Mouse (Mus musculus) retina, adult 2 months (tissue): ENCODE data around the gene Fbxw21.
"Not testable (repeated sequence)": the region's sequence is repeated elsewhere in the genome, so short reads cannot be mapped to it uniquely, and the experiment has no call there.

Experiments used
- DNase-seq: peaks from one replicate; pipeline ENCODE4 v3.0.0-alpha.2; 2012; ENCODE audit warnings: low read depth, low spot score

Gene Fbxw21

DNA sequence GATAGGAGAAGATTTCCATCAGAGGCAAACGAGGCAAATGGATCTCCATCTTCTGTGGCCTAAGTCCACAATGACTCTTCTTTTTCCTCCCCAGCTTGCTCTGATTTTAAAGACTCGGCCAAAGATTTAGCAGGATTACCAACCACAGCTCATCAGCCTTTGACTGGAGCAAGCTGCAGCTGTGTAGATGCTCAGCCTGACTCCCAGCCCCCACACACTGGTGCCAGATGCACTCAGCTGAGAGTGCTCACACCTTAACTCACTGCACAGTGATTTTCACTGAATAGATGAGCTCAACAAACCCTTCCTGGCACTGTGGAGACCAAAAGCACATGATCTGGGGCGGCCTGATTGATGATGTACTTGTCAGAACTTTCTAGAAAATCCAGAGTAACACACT is at the start of gene Fbxw21:
Gene Fbxw21, minus strand, starts transcription at position 101 of the 400 bp plus-strand sequence.
- no peak for DNase-seq

DNA sequence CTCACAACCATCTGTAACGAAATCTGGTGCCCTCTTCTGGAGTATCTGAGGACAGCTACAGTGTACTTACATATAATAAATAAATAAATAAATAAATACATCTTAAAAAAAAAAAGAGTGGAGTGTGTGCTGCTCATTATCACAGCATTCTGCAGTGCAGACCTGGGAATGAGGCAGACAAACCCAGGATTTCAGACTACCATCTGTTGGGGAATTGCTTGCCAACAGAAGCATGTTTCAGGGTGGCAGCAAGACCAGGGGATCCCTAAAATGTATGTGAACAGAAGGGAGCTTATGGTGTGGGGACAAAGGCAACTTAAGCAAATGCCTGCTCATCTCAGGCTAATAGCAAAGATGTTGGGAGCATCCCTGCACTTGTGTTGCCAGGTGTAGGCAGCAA is 39.5 kb upstream of the Fbxw21 start:
- DNase-seq = not testable (repeated sequence)

DNA sequence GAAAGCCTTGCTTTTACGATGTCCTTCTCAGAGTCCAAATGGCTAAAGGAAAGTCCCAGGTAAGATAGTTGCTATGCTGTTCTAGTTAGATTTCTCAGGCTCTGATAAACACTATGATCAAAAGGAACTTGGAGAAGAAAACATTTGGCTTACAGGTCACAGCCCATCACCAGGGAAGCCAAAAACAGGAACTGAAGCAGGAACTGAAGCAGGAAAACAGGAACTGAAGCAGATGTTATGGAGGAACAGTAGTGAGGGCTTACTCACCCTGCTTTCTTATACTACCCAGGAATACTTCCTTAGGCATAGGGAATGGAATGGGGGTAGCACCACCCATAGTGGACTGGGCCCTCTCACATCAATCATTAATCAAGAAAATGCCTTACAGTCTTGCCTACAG is 38.5 kb upstream of the Fbxw21 start:
- DNase-seq = no peak

DNA sequence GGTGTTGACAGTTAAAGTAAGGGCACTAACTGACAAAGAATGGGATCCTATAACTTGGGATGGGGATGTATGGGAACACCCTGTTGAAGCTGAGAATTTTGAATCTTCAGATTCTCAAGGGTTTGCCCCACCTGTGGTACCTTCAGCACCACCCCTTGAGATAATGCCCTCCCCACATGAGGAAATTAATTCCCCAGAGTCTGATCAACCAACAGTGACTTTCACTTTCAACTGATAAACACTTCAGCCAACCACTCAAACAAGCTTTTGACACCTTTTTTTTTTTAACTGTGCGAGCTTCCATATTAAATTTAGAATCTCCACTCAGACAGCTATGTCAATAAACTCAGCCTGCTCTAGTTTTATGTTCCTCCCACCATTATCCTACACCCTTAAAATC is 37.5 kb upstream of the Fbxw21 start:
- no peak for DNase-seq

DNA sequence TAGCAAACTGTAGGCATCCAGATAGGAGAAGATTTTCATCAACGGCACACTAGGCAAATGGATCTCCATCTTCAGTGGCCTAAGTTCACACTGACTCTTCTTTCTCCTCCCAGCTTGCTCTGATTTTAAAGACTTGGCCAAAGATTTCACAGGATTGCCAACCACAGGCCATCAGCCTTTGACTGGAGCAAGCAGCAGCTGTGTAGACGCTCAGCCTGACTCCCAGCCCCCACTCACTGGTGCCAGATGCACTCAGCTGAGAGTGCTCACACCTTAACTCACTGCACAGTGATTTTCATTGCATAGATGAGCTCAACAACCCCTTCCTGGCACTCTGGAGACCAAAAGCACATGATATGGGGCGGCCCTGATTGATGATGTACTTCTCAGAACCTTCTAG is 34.0 kb upstream of the Fbxw21 start, which contains the start of gene Fbxw13:
Gene Fbxw13, minus strand, starts transcription at position 101 of the 400 bp plus-strand sequence.
- not testable (repeated sequence) for DNase-seq

DNA sequence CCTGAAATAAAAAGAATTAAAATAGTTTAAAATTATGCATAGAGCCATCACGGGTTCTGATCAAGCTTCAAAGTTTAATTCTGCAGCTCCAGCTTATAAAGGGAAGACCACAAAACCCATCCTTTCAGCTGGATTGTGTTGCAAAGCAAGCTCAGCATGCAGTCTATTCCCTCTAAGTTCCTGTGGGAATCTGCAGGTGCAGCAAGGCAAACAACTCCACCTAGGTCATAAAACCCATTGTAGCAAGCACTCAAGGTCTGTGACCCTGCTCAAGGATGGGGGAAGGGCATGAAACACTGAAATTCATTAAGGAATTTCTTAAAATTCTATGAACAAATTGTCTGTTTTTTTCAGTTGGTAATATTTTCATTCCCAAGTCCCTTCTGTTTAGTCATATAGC is 15.4 kb upstream of the Fbxw21 start:
- DNase-seq = no peak

DNA sequence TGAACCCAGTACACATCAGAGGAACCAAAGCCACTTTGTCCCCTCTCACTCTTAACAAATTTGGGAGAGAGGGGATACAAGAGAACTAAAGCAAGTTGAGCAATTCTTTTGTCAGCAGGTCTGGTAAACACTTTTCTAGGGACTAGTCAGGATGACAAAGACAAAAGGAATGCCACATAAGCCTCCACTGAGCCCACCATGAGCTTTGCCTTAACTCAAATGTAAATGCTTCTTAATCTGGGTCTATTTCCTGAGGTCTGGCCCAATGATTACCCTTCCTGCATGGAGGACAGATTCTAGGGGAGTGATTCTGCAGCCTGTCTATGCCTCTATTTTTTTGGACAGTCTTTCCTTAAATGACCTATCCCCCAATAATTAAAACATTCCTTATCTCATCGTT is 14.5 kb upstream of the Fbxw21 start:
- no peak for DNase-seq

DNA sequence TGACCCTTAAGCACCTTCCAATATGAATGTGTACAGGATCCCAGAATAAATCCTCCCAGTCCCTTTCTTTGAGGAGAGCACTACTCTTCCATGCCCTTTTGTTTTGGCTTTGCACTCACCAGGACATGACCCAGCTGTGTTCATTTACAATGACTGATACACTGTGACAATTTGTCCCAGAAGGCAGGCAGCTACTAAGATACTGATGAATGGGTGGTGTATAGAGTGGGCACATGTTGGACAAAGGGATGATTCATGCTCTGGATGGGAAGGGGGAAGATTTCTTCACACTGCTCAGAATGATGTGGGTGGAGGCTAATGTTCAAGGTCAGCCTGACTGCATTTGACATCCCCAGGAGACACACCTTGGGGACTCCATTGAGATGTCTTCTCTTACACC is 5.5 kb upstream of the Fbxw21 start:
- no peak for DNase-seq

DNA sequence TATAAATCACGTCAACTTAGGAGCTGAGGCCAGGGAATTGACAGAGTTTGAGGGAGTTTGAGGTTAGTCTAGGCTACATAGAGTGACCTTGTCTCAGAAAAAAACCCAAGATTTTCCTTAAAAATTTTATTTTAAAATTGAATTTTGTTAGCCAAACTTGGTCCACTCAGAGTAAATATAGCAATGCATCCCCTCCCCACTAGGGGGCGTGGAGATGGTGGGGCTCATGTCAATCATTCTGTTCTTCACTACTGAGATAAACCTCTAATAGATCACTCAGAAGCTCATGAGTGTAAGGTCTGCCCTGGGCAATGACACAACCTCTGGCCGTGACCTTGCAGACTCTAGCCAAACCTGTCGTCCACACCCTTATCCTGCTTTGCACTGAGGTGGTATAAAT is 21.4 kb downstream of the Fbxw21 start:
- DNase-seq = not testable (repeated sequence)

DNA sequence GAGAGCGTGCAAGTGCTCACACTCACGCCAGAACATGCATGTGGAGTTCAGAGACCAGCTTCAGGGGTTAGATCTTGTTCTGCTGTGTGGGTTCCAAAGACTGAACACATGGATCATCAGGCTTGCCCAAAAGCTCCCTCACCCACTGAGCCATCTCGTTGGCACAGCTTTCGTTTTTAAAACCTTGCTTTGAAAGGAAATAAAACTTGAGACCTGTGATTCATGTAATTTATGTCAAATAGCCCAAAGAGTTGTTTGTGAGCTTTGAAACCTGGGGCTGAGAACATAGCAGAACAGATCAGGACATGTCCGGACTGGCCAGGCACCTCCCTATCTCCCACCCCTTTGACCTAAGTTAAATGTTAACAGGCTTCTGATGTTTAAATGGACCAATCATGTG is 31.8 kb downstream of the Fbxw21 start:
- no peak for DNase-seq

DNA sequence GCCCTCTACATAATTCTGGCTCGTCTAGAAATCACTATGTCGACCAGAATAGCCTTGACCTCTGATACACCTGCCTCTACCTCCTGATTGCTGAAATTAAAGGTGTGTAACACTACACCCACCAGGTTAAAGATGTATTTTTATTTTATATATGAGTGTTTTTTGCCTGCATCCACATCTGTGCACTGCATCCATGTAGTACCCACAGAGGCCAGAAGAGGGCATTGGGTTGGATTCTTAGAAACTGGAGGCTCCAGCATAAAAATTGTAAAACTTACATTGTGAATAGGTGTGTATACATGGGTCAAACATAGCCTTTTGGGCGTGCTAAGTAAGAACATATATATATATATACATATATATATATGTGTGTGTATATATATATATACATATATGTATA is 33.6 kb downstream of the Fbxw21 start:
- no peak for DNase-seq

DNA sequence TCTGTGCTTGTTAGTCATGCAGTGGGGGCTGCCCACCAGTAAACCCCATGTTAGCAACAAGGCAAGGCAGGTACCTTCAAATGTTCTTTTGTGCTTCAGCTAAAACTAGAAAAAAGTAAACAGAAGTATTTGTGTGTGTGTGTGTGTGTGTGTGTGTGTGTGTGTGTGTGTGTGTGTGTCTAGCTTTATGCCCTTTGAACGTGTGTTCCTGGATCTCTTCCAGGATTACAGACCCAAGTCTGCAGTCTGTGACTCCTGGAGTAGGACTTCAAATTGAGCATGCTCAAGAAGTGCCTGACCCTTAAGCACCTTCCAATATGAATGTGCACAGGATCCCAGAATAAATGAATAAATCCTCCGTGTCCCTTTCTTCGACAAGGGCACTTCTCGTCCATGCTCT is 34.8 kb downstream of the Fbxw21 start:
- no peak for DNase-seq

DNA sequence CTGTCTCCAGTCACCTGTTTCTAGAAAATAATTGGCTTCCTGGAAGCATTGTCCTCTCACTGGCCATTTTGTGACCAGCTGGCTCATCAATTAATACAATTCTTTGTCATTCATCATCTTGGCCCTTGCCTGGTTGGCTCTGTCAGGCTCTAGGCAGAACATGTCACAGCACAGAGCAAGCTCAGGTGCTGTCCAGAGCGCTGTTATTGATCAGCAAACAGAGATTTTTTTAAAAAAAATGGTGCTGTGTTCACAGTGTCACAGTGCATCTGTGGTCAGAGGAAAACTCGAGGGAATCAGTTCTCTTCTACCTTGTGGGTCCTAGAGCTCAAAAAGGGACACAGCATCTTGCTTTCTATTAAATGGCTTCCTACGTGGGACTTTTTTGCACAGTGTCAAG is 36.4 kb downstream of the Fbxw21 start:
- DNase-seq = no peak

DNA sequence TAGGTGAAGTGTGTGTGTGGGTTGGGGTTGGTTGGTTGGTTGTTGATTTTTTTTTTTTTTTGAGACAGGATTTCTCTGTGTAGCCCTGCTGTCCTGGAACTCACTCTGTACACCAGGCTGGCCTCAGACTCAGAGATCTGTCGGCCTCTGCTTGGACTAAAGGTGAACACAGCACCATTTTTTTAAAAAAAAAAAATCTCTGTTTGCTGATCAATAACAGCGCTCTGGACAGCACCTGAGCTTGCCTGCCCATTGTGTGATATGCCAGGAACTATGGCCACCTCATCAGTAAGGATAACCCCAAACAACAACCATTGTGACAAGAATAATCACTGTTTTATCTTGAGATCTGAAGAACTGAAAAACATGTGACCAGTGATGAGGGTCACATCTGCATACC is 36.8 kb downstream of the Fbxw21 start:
- DNase-seq = no peak

DNA sequence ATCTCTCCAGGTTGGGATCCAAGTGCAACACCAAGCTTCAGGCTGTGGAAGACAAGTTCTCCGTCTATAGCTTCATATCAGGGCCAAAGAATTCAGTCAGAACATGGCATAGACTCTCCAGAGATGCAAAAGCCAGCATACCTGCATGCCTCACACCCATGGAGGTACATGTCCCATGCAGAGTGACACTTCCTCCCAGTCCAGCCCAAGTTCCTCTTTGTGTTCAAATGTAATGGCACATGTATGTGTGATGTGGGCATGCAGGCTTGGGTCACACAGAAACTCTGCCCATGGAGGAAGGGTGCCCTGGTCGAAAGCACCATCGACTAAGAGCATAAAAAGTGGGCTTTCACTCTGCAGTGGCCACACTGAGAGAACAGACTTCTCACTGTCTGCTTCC is 37.7 kb downstream of the Fbxw21 start:
- DNase-seq = no peak

DNA sequence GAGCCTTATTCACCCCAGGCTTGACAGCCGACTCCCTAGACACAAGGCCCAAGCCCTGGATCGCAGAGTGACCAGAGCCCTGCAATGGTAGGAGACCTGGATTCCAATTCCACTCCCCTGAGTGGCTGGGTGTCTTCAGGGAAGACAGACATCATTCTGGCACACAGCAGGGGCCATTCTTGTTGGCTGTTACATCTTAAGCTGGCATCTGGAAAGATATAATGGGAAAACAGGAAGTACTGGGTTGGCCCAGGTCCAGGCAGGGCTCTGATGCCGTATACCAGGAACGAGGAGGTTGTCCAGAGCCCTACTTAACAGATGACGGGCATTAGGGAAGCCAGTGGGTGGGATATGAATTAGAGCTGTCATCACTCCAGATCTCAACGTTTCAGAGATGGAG is 38.6 kb downstream of the Fbxw21 start:
- no peak for DNase-seq

DNA sequence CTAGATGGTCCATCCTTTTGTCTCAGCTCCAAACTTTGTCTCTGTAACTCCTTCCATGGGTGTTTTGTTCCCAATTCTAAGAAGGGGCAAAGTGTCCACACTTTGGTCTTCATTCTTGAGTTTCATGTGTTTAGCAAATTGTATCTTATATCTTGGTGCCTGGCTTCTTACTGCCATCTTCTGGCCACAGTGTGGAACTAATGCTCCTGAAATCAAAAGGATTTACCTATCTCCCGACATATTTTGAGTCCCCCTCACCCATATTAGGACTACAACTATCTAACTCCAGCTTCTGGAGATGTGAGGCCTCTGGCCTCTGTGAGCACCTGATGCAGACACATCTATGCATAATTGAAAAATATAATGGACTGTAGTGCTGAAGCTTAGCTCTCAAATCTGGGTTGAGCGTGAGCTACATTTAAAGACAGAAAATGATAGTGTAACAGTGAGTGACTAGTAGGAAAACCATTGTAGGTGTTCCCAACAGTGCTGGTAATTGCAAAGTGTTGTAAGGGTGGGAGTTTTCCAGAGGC is 39.2 kb downstream of the Fbxw21 start:
- no peak for DNase-seq

DNA sequence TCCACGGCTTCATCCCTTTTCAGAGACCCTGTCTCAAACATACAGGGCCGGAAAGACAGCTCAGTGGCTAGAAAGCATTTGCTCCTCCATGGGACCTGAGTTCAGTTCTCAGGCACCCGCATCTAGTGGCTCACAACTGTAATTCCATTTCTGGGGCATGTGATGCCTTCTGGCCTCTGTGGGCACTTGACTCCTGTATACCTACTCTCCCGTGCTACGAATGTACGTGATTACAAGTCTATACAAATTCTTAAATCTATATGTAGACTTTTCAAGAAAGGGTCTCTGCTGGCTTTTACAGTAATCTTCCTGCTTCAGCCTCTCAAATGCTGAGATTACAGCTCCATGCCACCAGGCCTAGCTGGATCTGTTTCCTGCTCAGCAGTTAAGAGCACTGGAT is 40.9 kb downstream of the Fbxw21 start:
- DNase-seq = no peak

DNA sequence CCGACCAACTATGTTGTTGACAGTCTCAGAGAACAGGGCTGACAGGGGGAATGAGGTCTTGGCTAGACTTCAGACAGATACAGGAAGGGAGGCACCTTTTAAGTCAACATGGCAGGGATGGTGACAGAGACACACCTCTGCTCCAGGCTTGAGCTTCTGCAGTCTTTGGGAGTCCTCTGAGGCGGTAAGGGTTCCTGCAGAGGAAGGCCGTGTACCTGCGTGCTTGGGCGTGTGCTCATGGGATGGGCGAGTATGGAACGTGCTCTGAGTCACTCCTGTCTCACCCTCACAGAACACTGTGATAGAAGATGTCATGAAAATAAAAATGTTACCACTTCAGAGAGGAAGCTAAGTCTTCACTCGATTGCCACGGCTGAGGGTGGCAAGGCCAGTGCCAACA is 42.3 kb downstream of the Fbxw21 start:
- DNase-seq = no peak

DNA sequence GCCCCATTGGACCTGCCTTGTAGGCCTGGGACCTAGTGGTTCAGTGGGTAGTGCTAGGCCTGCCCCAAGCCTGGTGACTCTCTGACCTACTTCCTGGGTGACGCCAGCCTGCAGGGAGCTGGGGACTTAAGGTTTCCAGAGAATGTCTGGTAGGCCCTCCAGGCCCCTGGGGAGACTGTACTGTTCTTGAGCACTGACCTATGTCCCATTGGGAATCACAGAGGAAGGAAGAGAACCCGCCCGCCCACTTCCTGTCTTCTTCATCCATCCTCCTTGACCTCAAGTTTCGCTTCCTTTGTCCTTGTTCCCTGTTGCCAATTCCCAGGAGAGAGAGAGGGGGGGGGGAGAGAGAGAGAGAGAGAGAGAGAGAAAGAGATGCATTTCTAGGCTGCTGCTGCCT is 43.7 kb downstream of the Fbxw21 start:
- DNase-seq = no peak

DNA sequence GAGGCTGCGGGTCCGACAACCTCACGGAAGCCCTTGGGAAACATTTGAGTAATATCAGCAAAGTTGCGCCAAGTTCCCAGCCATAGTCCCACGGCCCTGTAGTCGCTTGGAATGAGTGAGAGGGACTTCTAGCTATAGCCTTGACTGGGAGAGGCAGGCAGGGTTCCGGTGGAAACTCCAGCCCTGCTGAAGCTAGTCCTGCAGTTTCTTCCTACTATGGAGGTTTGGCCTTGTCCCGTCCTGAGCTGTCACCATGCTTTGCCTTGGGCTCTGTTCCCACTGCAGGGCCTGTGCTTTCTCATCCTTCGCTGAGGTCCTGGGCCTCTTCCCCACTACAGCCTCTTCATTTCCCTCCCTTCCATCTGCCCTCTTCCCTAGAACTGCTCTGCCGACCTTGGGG is 45.6 kb downstream of the Fbxw21 start:
- DNase-seq = no peak

DNA sequence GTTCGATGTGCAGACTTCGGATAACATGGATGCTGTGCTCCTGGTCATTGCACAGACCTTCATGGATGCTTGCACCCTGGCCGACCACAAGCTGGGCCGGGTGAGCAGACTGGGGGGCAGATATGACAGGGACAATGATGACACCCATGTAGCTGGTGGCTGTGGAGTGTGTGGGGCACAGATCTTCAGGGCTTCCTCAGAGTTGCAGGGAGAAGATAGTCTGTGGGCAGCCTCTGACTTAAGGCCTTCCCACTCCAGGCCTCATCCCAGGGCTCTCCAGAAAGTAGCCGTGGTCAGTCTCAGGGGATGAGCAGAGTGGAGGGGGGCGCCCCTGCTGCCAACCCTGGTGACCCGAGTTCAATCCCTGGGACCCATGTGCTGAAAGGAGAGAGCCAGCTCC is 47.0 kb downstream of the Fbxw21 start:
- no peak for DNase-seq

DNA sequence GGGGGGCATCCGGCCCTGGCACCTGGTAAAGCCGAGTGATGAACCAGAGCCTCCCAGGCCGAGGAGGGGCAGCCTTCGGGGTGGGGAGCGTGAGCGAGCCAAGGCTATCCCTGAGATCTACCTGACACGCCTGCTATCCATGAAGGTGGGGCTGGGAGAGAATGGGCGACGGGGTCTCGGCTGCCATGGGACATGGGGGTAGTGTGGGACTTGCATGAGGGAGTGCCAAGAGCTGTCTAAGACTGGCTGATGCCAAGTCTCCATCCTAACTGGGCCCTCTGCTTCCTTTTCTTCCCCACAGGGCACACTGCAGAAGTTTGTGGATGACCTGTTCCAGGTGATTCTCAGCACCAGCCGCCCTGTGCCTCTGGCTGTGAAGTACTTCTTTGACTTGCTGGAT is 47.6 kb downstream of the Fbxw21 start:
- DNase-seq = no peak

DNA sequence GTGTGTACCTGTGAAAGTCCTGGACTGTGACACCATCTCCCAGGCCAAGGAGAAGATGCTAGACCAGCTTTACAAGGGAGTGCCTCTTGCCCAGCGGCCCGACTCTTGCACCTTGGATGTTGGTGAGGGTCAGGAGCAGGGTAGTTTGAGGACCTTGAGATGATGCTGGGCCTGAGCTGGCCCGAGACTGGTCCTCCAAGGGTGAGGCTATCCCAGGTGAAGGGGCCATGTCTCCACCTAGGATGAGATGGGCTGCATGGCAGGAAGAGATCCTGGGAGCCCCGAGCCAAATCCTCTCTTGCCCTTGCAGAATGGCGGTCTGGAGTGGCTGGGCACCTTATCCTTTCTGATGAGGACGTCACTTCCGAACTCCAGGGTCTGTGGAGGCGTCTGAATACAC is 48.5 kb downstream of the Fbxw21 start:
- no peak for DNase-seq

DNA sequence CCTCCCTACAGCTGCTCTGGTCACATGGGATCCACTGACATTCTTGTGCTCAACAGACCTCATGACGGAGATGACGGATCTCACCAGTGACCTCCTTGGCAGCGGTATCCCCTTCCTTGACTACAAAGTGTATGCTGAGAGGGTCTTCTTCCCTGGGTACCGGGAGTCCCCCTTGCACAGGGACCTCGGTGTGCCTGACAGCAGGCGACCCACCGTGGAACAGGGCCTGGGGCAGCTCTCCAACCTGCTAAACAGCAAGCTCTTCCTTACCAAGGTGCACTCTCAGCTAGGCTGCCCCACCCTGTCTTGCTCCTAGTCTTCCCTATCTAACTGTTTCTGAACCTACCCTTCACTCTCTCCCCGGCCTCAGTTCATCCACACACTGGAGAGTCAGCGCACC is 50.2 kb downstream of the Fbxw21 start:
- DNase-seq = no peak
